Mouse (Mus musculus): ENCODE measurements around the gene Sh2d7. TPM values are rescaled to one million over a fixed set of nuclear protein-coding genes. Genes with fewer than 3 reads are reported as not detected.
"Not testable (repeated sequence)": the region's sequence is repeated elsewhere in the genome, so short reads cannot be mapped to it uniquely, and the experiment has no call there.

Gene Sh2d7
- polyA plus RNA-seq, 1 experiment from 2014 or later, result not detected

DNA sequence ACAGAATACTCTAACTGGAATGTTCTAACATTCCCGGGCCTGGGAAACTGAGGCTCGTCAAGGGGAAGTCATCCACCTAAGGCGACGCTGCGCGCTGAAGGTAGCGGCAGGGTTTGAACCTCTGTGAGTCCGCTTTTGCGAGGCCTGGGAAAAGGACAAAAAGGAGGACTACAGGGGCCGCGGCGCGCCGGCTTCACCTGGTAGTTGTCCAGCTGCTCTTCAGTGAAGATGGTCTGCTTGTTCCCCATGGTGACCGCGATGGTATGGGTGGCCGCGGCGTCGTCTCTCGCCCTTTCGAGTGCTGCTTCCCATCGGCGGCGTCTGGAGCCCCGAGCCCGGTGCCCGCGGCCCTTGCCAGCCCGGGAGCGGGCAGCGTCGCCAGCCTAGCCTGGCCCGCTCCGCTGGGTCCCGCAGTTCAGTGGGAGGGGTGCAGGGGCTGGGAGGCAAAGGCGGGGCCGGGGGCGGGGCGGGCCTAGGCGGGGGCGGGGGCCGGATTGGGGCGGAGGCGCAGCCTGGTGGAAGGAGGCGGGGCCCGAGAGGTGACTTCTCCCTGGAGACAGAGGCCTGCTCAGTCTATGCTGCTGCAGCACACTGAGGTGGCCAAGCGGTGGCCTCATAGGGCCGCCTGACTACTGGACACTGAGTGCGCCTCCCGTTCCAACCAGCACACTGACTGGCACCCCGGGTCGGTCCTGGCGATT is 21.1 kb downstream of the Sh2d7 start, which contains the start of gene Cib2:
Gene Cib2, minus strand, starts transcription at position 448 of the 701 bp plus-strand sequence.
- peaks cover 2 to 5% of the 10 kb centered on the region in 2 experiments; a peak in 3 of 4 replicates for H3K4me1 ChIP-seq (ENCODE audit: control insufficient read depth in 2 of 2, insufficient read depth in 2 of 2, low read length in 2 of 2)
- no peaks in the 10 kb centered on the region for H3K9me3 ChIP-seq (ENCODE audit: control insufficient read depth, low read length)
- peaks cover 11% of the 10 kb centered on the region for H3K27me3 ChIP-seq (ENCODE audit: control insufficient read depth, insufficient read depth, low read length)
- ATAC-seq (ENCODE audit: insufficient number of reproducible peaks, insufficient read depth, low FRiP score, low read depth), result peak; percentile 94
- 1% methylated on average over 54 of the region's 54 CpGs for WGBS
- H3K27ac ChIP-seq (replicated peaks in 1 of 2; ENCODE audit: control insufficient read depth in 1 of 2, insufficient read depth in 1 of 2, low read depth in 2 of 2, low read length in 2 of 2), result no peak within 1 kb of the TSS
- H3K9ac ChIP-seq (ENCODE audit: low read length), result peak within 1 kb of the TSS; percentile 68
- peak within 1 kb of the TSS; percentile 54 to 64 for H3K4me3 ChIP-seq (ENCODE audit: control insufficient read depth in 1 of 2, insufficient read depth in 1 of 2, low read depth in 1 of 2, low read length in 2 of 2)
- H3K4me2 ChIP-seq (ENCODE audit: low read length), result peak within 1 kb of the TSS; percentile 88
- no peaks in the 10 kb centered on the region for H3K36me3 ChIP-seq (ENCODE audit: control insufficient read depth, insufficient read depth, low read length)

- Histone ChIP-seq H3K4me1 (ENCODE audit: control insufficient read depth in 2 of 2, insufficient read depth in 2 of 2, low read length in 2 of 2) (peaks cover 2 to 5% of the 10 kb centered on the region in 2 experiments; a peak in 3 of 4 replicates), H3K9me3 (ENCODE audit: control insufficient read depth, low read length) (no peaks in the 10 kb centered on the region), H3K27ac (replicated peaks in 1 of 2; ENCODE audit: control insufficient read depth in 1 of 2, insufficient read depth in 1 of 2, low read depth in 2 of 2, low read length in 2 of 2) (no peak overlapping the region), H3K36me3 (ENCODE audit: control insufficient read depth, insufficient read depth, low read length) (no peaks in the 10 kb centered on the region), H3K4me2 (ENCODE audit: low read length) (no peak overlapping the region), H3K27me3 (ENCODE audit: control insufficient read depth, insufficient read depth, low read length) (peaks cover 11% of the 10 kb centered on the region), H3K9ac (ENCODE audit: low read length) (peak overlapping the region; percentile 68; the same call in 1 of the 2 replicates), H3K4me3 (ENCODE audit: control insufficient read depth in 1 of 2, insufficient read depth in 1 of 2, low read depth in 1 of 2, low read length in 2 of 2) (no peak overlapping the region)
- WGBS, result 82% methylated on average over 8 of the region's 8 CpGs
- no peak for ATAC-seq (ENCODE audit: insufficient number of reproducible peaks, insufficient read depth, low FRiP score, low read depth)
Measured at GRCm38 (mm10) chr9:54560831-54561601, 22.2 kb downstream of the Sh2d7 start.

DNA sequence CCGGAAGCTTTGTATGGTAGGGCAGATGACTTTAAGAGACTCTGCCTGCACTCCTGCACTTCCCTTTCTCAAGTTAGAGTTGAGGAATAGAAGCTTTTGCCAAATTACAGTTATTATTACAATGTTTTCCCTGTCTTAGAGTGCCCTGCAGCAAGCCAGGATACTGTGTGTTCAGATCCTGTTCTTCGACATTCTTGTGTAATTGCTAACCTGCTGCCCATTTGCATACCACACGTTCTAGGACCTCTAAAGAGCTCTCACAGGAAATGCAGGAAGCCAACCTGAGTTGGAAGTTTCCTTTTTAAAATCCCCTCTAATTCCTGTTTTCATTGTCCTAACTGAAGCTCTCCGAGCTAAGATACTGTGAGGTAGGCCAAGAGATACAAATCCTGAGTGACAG is 28.2 kb downstream of the Sh2d7 start:
- H3K4me1 ChIP-seq (ENCODE audit: control insufficient read depth in 2 of 2, insufficient read depth in 2 of 2, low read length in 2 of 2), result no peaks in the 10 kb centered on the region
- no peaks in the 10 kb centered on the region for H3K9me3 ChIP-seq (ENCODE audit: control insufficient read depth, low read length)
- H3K9ac ChIP-seq (ENCODE audit: low read length), result no peak overlapping the region
- 50% methylated on average over 4 of the region's 4 CpGs for WGBS
- no peak for ATAC-seq (ENCODE audit: insufficient number of reproducible peaks, insufficient read depth, low FRiP score, low read depth)
- no peaks in the 10 kb centered on the region for H3K36me3 ChIP-seq (ENCODE audit: control insufficient read depth, insufficient read depth, low read length)
- H3K27ac ChIP-seq (replicated peaks in 1 of 2; ENCODE audit: control insufficient read depth in 1 of 2, insufficient read depth in 1 of 2, low read depth in 2 of 2, low read length in 2 of 2), result no peak overlapping the region
- no peak overlapping the region for H3K4me3 ChIP-seq (ENCODE audit: control insufficient read depth in 1 of 2, insufficient read depth in 1 of 2, low read depth in 1 of 2, low read length in 2 of 2)
- H3K4me2 ChIP-seq (ENCODE audit: low read length), result no peak overlapping the region
- H3K27me3 ChIP-seq (ENCODE audit: control insufficient read depth, insufficient read depth, low read length), result no peaks in the 10 kb centered on the region

DNA sequence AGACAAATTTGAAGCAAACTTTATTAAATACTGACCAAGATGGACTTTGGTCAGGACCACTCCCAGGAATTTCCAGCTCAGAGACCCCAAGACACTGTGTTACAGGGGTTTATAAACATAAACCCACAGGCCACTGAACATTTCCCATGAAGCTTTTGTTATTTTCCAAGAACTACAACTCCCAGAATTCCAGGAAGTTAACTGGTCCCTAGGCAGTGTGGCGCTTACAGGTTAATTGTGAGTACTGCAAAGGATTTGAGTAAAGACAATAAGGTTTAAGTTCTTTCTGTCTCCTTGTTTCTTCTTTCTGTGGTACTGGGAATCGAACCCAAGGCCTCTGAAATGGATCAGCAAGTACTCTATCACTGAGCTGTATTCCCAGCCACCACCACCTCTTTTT is 29.9 kb downstream of the Sh2d7 start:
- Histone ChIP-seq H3K4me2 (ENCODE audit: low read length) (no peak overlapping the region), H3K9me3 (ENCODE audit: control insufficient read depth, low read length) (no peaks in the 10 kb centered on the region), H3K27me3 (ENCODE audit: control insufficient read depth, insufficient read depth, low read length) (no peaks in the 10 kb centered on the region), H3K36me3 (ENCODE audit: control insufficient read depth, insufficient read depth, low read length) (no peaks in the 10 kb centered on the region), H3K9ac (ENCODE audit: low read length) (no peak overlapping the region), H3K27ac (replicated peaks in 1 of 2; ENCODE audit: control insufficient read depth in 1 of 2, insufficient read depth in 1 of 2, low read depth in 2 of 2, low read length in 2 of 2) (no peak overlapping the region), H3K4me3 (ENCODE audit: control insufficient read depth in 1 of 2, insufficient read depth in 1 of 2, low read depth in 1 of 2, low read length in 2 of 2) (no peak overlapping the region), H3K4me1 (ENCODE audit: control insufficient read depth in 2 of 2, insufficient read depth in 2 of 2, low read length in 2 of 2) (no peaks in the 10 kb centered on the region)
- no peak for ATAC-seq (ENCODE audit: insufficient number of reproducible peaks, insufficient read depth, low FRiP score, low read depth)
- 41% methylated on average over 2 of the region's 2 CpGs for WGBS

DNA sequence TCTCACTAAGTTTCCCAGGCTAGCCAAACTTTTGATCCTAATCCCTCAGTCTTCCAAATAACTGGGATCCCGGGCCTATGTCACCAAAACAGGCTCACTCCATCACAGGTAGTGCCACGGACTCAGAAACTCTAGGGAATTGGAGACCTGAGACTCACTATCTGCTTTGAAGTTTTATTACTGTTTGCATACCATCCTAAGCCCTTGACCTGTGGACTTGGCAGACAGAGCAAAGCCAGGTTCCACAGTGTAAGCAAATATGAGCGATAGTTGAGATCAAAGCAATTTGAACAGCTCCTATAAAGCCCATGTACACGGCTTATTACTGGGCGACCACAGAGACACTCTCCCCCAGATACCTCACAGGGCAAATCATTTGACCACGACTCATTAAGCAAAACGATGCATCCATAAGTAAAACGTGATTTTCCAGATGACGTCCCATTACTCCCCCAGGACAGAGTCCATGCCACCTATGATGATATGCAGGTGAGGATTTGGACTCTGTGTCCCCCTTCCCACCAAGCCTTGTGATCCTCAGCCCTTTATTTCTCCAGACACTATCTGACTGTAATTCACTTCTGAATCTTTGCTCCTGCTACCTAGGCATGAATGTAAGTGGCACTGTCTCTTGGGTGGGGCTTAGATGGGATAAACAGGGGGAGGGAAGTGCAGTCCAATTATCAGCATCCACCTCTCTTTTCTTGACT is 32.5 kb downstream of the Sh2d7 start:
- Histone ChIP-seq H3K9ac (ENCODE audit: low read length) (no peak overlapping the region), H3K4me2 (ENCODE audit: low read length) (no peak overlapping the region), H3K9me3 (ENCODE audit: control insufficient read depth, low read length) (no peaks in the 10 kb centered on the region), H3K4me3 (ENCODE audit: control insufficient read depth in 1 of 2, insufficient read depth in 1 of 2, low read depth in 1 of 2, low read length in 2 of 2) (no peak overlapping the region), H3K27me3 (ENCODE audit: control insufficient read depth, insufficient read depth, low read length) (no peaks in the 10 kb centered on the region), H3K27ac (replicated peaks in 1 of 2; ENCODE audit: control insufficient read depth in 1 of 2, insufficient read depth in 1 of 2, low read depth in 2 of 2, low read length in 2 of 2) (no peak overlapping the region), H3K4me1 (ENCODE audit: control insufficient read depth in 2 of 2, insufficient read depth in 2 of 2, low read length in 2 of 2) (no peaks in the 10 kb centered on the region), H3K36me3 (ENCODE audit: control insufficient read depth, insufficient read depth, low read length) (no peaks in the 10 kb centered on the region)
- WGBS, result 74% methylated on average over 9 of the region's 9 CpGs
- ATAC-seq (ENCODE audit: insufficient number of reproducible peaks, insufficient read depth, low FRiP score, low read depth), result no peak

DNA sequence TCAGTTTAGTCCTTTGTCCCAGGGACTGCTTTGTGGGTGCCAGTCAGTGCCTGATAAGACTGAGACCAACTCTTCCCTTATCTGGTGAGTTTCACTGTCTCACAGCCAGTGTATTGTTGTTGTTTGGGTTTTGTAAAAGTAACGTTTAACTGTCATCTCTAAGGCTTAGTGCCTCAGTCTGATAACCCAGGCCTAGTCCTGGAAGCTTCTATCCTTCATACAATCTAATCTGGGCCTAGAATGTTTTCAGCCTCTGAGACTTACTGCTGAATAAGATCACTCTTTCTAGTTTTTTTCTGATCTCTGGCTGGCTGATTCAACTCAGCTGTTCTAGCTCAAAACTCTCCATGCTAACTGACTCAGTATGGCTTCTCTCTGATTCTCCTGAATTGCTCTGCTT is 44.9 kb downstream of the Sh2d7 start:
- Histone ChIP-seq H3K9ac (ENCODE audit: low read length) (no peak overlapping the region), H3K27ac (replicated peaks in 1 of 2; ENCODE audit: control insufficient read depth in 1 of 2, insufficient read depth in 1 of 2, low read depth in 2 of 2, low read length in 2 of 2) (no peak overlapping the region), H3K4me1 (ENCODE audit: control insufficient read depth in 2 of 2, insufficient read depth in 2 of 2, low read length in 2 of 2) (peaks cover 0 to 12% of the 10 kb centered on the region in 2 experiments; a peak in 2 of 4 replicates), H3K4me3 (ENCODE audit: control insufficient read depth in 1 of 2, insufficient read depth in 1 of 2, low read depth in 1 of 2, low read length in 2 of 2) (no peak overlapping the region), H3K36me3 (ENCODE audit: control insufficient read depth, insufficient read depth, low read length) (0 out of 2 replicates have a peak, but pooled peaks cover 6% of the 10 kb centered on the region), H3K9me3 (ENCODE audit: control insufficient read depth, low read length) (no peaks in the 10 kb centered on the region), H3K4me2 (ENCODE audit: low read length) (no peak overlapping the region), H3K27me3 (ENCODE audit: control insufficient read depth, insufficient read depth, low read length) (no peaks in the 10 kb centered on the region)
- 14% methylated on average over 1 of the region's 1 CpGs for WGBS
- no peak for ATAC-seq (ENCODE audit: insufficient number of reproducible peaks, insufficient read depth, low FRiP score, low read depth)

DNA sequence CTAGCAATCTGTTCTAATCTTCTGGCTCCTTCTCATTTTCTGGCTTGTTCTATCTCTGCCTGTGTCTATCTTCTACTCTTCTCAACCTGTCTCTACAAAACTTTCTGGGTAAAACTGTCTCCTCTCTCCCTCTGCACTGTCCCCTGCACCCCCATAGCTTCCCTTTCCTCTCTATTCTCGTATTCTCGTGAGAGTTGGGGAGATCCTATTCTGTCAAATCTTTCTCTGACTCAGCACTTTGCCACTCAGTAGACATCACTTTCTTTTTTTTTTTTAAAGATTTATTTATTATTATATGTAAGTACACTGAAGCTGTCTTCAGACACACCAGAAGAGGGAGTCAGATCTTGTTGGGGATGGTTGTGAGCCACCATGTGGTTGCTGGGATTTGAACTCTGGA is 45.3 kb downstream of the Sh2d7 start:
- not testable (repeated sequence) for H3K4me2 ChIP-seq (ENCODE audit: low read length); H3K9ac ChIP-seq (ENCODE audit: low read length); ATAC-seq (ENCODE audit: insufficient number of reproducible peaks, insufficient read depth, low FRiP score, low read depth); H3K36me3 ChIP-seq (ENCODE audit: control insufficient read depth, insufficient read depth, low read length); H3K4me3 ChIP-seq (ENCODE audit: control insufficient read depth in 1 of 2, insufficient read depth in 1 of 2, low read depth in 1 of 2, low read length in 2 of 2); H3K27ac ChIP-seq (replicated peaks in 1 of 2; ENCODE audit: control insufficient read depth in 1 of 2, insufficient read depth in 1 of 2, low read depth in 2 of 2, low read length in 2 of 2); H3K27me3 ChIP-seq (ENCODE audit: control insufficient read depth, insufficient read depth, low read length); H3K9me3 ChIP-seq (ENCODE audit: control insufficient read depth, low read length)
- peaks cover 0 to 15% of the 10 kb centered on the region in 2 experiments; a peak in 2 of 4 replicates for H3K4me1 ChIP-seq (ENCODE audit: control insufficient read depth in 2 of 2, insufficient read depth in 2 of 2, low read length in 2 of 2)
- 70% methylated on average over 2 of the region's 2 CpGs for WGBS
